Mouse (Mus musculus): ENCODE results near the gene Drosha.

DNA sequence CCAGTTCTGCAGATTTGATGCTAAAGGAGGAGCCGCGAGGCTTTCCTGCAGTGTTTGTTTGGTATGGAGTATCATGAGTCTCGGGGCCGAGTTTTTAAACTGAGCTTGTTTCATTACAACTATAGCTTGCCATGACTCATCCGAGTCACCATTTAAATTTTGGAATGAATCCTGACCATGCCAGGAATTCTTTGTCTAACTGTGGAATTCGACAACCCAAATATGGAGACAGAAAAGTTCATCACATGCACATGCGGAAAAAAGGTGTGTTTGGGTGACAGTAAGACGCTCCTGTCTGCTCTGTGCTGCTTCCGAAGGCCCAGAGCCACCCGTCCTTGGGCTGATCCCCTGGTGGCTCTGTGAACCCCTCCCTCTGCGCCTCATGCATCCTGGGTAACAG is 65.3 kb downstream of the Drosha start:
- TF ChIP-seq CTCF (IDR thresholded peaks at IDR 0.05; ENCODE audit: low read depth, low read length), result no peak
- no peak for TF ChIP-seq POLR2A (IDR thresholded peaks at IDR 0.05; ENCODE audit: insufficient read depth, low read length)

All from ES-Bruce4 (cell line).